Mouse (Mus musculus) right cerebral cortex, adult 18-20 months (tissue): ENCODE results near the gene Znrd1.
"Not testable (repeated sequence)": the region's sequence is repeated elsewhere in the genome, so short reads cannot be mapped to it uniquely, and the experiment has no call there.

Experiments used
- DNase-seq: peaks from one replicate; pipeline ENCODE4 v3.0.0; 2022; ENCODE audit warnings: mixed read lengths

Znrd1 gene

GRCm38 (mm10) chr17:36957999-36958743 is at the start of gene Znrd1, which contains the start of gene Znrd1as:
Gene Znrd1, minus strand, starts transcription at chr17:36958559.
Gene Znrd1as, plus strand, starts transcription at chr17:36958592.
- peak; percentile 98 for DNase-seq

- DNase-seq = no peak
Observed at GRCm38 (mm10) chr17:37003366-37003765, 45.0 kb upstream of the Znrd1 start.

GRCm38 (mm10) chr17:37002364-37003330 is 44.3 kb upstream of the Znrd1 start:
- no peak for DNase-seq

- no peak for DNase-seq
Observed at GRCm38 (mm10) chr17:37000863-37001262, 42.5 kb upstream of the Znrd1 start, which contains the start of gene Zfp57. Gene Zfp57, plus strand, starts transcription at chr17:37001163.

- no peak for DNase-seq
Observed at GRCm38 (mm10) chr17:36998477-36998876, 40.1 kb upstream of the Znrd1 start.

- peak; percentile 76 for DNase-seq
Observed at GRCm38 (mm10) chr17:36997033-36997735, 38.8 kb upstream of the Znrd1 start.

- no peak for DNase-seq
Observed at GRCm38 (mm10) chr17:36995448-36995847, 37.1 kb upstream of the Znrd1 start.

- DNase-seq = no peak
Observed at GRCm38 (mm10) chr17:36994528-36994927, 36.2 kb upstream of the Znrd1 start.

- no peak for DNase-seq
Observed at GRCm38 (mm10) chr17:36993770-36994325, 35.5 kb upstream of the Znrd1 start.

- DNase-seq = no peak
Observed at GRCm38 (mm10) chr17:36992336-36993104, 34.2 kb upstream of the Znrd1 start.

- DNase-seq = not testable (repeated sequence)
Observed at GRCm38 (mm10) chr17:36990630-36991029, 32.3 kb upstream of the Znrd1 start.

- no peak for DNase-seq
Observed at GRCm38 (mm10) chr17:36989437-36989836, 31.1 kb upstream of the Znrd1 start, which contains the start of gene H2-M5. Gene H2-M5, minus strand, starts transcription at chr17:36989537.

- no peak for DNase-seq
Observed at GRCm38 (mm10) chr17:36988475-36988874, 30.1 kb upstream of the Znrd1 start.

- no peak for DNase-seq
Observed at GRCm38 (mm10) chr17:36982253-36983155, 24.1 kb upstream of the Znrd1 start.

GRCm38 (mm10) chr17:36981845-36982244 is 23.5 kb upstream of the Znrd1 start:
- no peak for DNase-seq

GRCm38 (mm10) chr17:36981221-36981813 is 23.0 kb upstream of the Znrd1 start, which contains the start of gene 2410137M14Rik:
Gene 2410137M14Rik, minus strand, starts transcription at chr17:36981237.
- DNase-seq = peak; percentile 53

- DNase-seq = no peak
Observed at GRCm38 (mm10) chr17:36973271-36973787, 15.0 kb upstream of the Znrd1 start.

- DNase-seq = no peak
Observed at GRCm38 (mm10) chr17:36972791-36973190, 14.4 kb upstream of the Znrd1 start.

GRCm38 (mm10) chr17:36971172-36971850 is 13.0 kb upstream of the Znrd1 start:
- DNase-seq = no peak
